Mouse (Mus musculus): ENCODE measurements around the gene Kcng4. TPM values are rescaled to one million over a fixed set of nuclear protein-coding genes. Genes with fewer than 3 reads are reported as not detected.

Kcng4 gene
- polyA plus RNA-seq (2012; rRNA removed) (0.11 and 0.13 TPM in 2 replicates), polyA plus RNA-seq (2014; fragmentation: Nextera tagmentation; extraction: Ambion mirVana) (0.12 and 0.14 TPM in 2 replicates)

GRCm38 (mm10) chr8:119635378-119635777, at the start of gene Kcng4:
Gene Kcng4 (minus strand): TSS chr8:119635680.
- ATAC-seq (ENCODE audit: low FRiP score, low read depth) (no peak), DNase-seq (ENCODE audit: low spot score) (no peak)
- Histone ChIP-seq H3K27ac (replicated peaks; ENCODE audit: low read depth, low read length) (no peak within 1 kb of the TSS), H3K4me1 (ENCODE audit: control insufficient read depth, insufficient read depth, low read length) (peaks cover 4% of the 10 kb centered on the region; the same call in 1 of the 2 replicates), H3K9ac (ENCODE audit: low read depth, low read length, severe bottlenecking) (0 out of 2 replicates have a peak within 1 kb of the TSS, but pooled peaks have one; percentile 7), H3K9me3 (ENCODE audit: control insufficient read depth, low read length) (no peaks in the 10 kb centered on the region), H3K27me3 (ENCODE audit: control insufficient read depth, insufficient read depth, low read length) (peaks cover 14% of the 10 kb centered on the region; the same call in 1 of the 2 replicates), H3K4me3 (replicated peaks; ENCODE audit: low read length) (no peak within 1 kb of the TSS), H3K4me2 (replicated peaks; ENCODE audit: low read depth, low read length, severe bottlenecking) (no peak within 1 kb of the TSS), H3K36me3 (ENCODE audit: control insufficient read depth, insufficient read depth, low read length) (no peaks in the 10 kb centered on the region)
- WGBS, result 44% methylated on average over 6 of the region's 6 CpGs
- no peak for TF ChIP-seq POLR2A (IDR thresholded peaks at IDR 0.05; ENCODE audit: borderline replicate concordance, extremely low read depth, insufficient read depth, insufficient read length)

DNA sequence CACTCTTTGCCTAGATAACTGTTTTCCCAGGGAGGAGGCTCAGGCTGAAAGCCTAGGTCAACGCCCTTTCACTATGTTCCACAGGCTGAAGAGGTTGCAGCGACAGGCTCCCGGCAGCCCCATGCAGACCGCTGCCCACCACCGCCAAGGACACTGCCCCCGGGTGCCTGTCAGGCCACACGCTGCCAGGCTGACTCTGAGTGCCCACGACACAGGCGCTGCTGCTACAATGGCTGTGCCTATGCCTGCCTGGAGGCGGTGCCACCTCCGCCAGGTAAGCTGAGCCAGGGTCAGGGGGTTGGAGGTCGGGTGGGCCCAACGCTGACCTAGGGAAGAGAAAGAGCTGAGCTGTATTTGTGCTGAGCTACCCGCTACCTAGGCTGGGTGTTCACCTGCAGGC, 43.7 kb upstream of the Kcng4 start:
- no peak for TF ChIP-seq POLR2A (IDR thresholded peaks at IDR 0.05; ENCODE audit: borderline replicate concordance, extremely low read depth, insufficient read depth, insufficient read length)
- H3K9ac ChIP-seq (ENCODE audit: low read depth, low read length, severe bottlenecking), result no peak overlapping the region
- H3K36me3 ChIP-seq (ENCODE audit: control insufficient read depth, insufficient read depth, low read length), result no peaks in the 10 kb centered on the region
- WGBS, result 74% methylated on average over 14 of the region's 14 CpGs
- peaks cover 3% of the 10 kb centered on the region; the same call in 1 of the 2 replicates for H3K4me1 ChIP-seq (ENCODE audit: control insufficient read depth, insufficient read depth, low read length)
- no peaks in the 10 kb centered on the region for H3K9me3 ChIP-seq (ENCODE audit: control insufficient read depth, low read length)
- no peak overlapping the region for H3K4me2 ChIP-seq (replicated peaks; ENCODE audit: low read depth, low read length, severe bottlenecking)
- no peaks in the 10 kb centered on the region for H3K27me3 ChIP-seq (ENCODE audit: control insufficient read depth, insufficient read depth, low read length)
- H3K4me3 ChIP-seq (replicated peaks; ENCODE audit: low read length), result no peak overlapping the region
- H3K27ac ChIP-seq (replicated peaks; ENCODE audit: low read depth, low read length), result no peak overlapping the region
- DNase-seq (ENCODE audit: low spot score), result no peak
- ATAC-seq (ENCODE audit: low FRiP score, low read depth), result no peak

DNA sequence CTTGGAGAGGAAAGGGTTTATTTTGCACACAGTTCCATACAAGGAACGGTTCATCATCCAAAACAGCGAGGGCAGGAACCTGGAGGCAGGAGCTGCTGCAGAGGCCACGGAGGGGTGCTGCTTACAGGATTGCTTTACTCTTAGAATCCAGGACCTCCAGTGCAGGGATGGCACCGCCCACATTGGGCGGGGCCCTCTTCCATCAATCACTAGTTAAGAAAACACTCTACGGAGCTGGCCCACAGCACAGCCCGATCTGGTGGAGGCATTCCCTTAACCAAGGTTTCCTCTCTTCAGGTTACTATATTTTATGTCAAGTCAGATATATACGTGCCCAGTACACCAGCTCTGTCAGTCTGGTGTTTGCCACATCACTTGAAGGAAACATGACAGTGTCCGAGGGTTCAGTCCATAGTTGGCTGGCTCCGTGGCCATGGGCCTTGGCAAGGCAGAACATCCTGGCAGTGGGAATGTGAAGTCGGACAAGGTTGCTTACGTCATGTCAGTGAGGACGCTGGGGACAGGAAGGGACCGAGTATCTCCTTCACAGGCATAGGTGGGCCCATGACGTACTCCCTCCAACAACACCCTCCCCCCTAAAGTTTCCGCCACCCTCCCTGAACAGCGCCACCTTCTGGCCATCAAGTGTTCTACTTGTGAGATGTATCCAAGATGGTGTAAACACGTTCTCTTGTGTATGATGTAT, 42.8 kb upstream of the Kcng4 start:
- no peak for TF ChIP-seq POLR2A (IDR thresholded peaks at IDR 0.05; ENCODE audit: borderline replicate concordance, extremely low read depth, insufficient read depth, insufficient read length)
- Histone ChIP-seq H3K9ac (ENCODE audit: low read depth, low read length, severe bottlenecking) (no peak overlapping the region), H3K4me3 (replicated peaks; ENCODE audit: low read length) (0 out of 2 replicates have a peak overlapping the region, but pooled peaks have one; percentile 1), H3K27me3 (ENCODE audit: control insufficient read depth, insufficient read depth, low read length) (no peaks in the 10 kb centered on the region), H3K27ac (replicated peaks; ENCODE audit: low read depth, low read length) (no peak overlapping the region), H3K4me1 (ENCODE audit: control insufficient read depth, insufficient read depth, low read length) (peaks cover 3% of the 10 kb centered on the region; the same call in 1 of the 2 replicates), H3K4me2 (replicated peaks; ENCODE audit: low read depth, low read length, severe bottlenecking) (peak overlapping the region; percentile 25; the same call in 1 of the 2 replicates), H3K9me3 (ENCODE audit: control insufficient read depth, low read length) (no peaks in the 10 kb centered on the region), H3K36me3 (ENCODE audit: control insufficient read depth, insufficient read depth, low read length) (no peaks in the 10 kb centered on the region)
- WGBS, result 7% methylated on average over 18 of the region's 18 CpGs
- DNase-seq (ENCODE audit: low spot score) (peak; percentile 70), ATAC-seq (ENCODE audit: low FRiP score, low read depth) (0 out of 2 replicates have a peak, but pooled peaks have one; percentile 20)

DNA sequence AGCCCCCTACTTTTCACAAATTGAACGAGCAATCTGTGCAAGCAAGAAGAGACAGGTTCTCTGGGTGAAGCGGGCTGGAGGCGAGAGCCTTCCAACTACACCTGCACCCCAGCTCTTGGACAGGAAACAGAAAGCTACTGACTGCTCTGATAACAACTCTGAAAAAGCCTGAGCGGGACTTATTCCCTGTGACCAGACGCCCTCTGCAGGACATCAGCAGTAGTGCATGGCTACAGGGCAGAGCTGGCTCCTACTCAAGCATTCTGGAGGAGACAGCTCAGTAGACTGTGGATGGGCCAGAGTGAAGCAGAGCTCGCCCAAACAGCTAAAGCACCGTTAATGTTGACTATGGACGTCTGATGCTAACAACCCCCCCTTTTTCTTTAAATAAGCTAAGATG, 40.9 kb upstream of the Kcng4 start:
- Histone ChIP-seq H3K4me1 (ENCODE audit: control insufficient read depth, insufficient read depth, low read length) (peaks cover 3% of the 10 kb centered on the region; the same call in 1 of the 2 replicates), H3K9me3 (ENCODE audit: control insufficient read depth, low read length) (no peaks in the 10 kb centered on the region), H3K4me2 (replicated peaks; ENCODE audit: low read depth, low read length, severe bottlenecking) (no peak overlapping the region), H3K36me3 (ENCODE audit: control insufficient read depth, insufficient read depth, low read length) (no peaks in the 10 kb centered on the region), H3K27ac (replicated peaks; ENCODE audit: low read depth, low read length) (no peak overlapping the region), H3K27me3 (ENCODE audit: control insufficient read depth, insufficient read depth, low read length) (no peaks in the 10 kb centered on the region), H3K9ac (ENCODE audit: low read depth, low read length, severe bottlenecking) (no peak overlapping the region), H3K4me3 (replicated peaks; ENCODE audit: low read length) (no peak overlapping the region)
- 15% methylated on average over 8 of the region's 8 CpGs for WGBS
- ATAC-seq (ENCODE audit: low FRiP score, low read depth), result peak; percentile 51; the same call in 1 of the 2 replicates
- DNase-seq (ENCODE audit: low spot score), result peak; percentile 89
- TF ChIP-seq POLR2A (IDR thresholded peaks at IDR 0.05; ENCODE audit: borderline replicate concordance, extremely low read depth, insufficient read depth, insufficient read length), result no peak

DNA sequence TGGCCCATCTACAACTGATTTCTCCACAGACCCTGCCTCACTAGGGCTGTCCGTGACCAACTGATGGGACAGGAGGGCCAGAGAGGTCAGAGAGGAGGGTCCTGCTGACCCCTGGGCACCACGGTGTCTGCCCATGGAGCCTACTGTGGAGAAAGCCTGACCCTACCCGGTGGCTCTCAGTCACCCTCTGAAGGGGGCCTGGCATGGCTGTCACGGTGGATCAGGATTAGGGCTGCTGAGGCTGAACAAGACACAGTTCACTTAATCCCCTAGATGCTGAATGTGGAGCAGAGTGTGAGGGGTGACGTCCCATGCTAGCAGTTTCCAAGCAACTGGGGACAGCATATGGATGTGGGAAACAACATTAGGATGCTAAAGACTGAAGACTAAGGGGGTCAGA, 40.0 kb upstream of the Kcng4 start:
- DNase-seq (ENCODE audit: low spot score) (no peak), ATAC-seq (ENCODE audit: low FRiP score, low read depth) (no peak)
- Histone ChIP-seq H3K27me3 (ENCODE audit: control insufficient read depth, insufficient read depth, low read length) (no peaks in the 10 kb centered on the region), H3K4me2 (replicated peaks; ENCODE audit: low read depth, low read length, severe bottlenecking) (no peak overlapping the region), H3K36me3 (ENCODE audit: control insufficient read depth, insufficient read depth, low read length) (no peaks in the 10 kb centered on the region), H3K9ac (ENCODE audit: low read depth, low read length, severe bottlenecking) (no peak overlapping the region), H3K4me1 (ENCODE audit: control insufficient read depth, insufficient read depth, low read length) (peaks cover 9% of the 10 kb centered on the region; the same call in 1 of the 2 replicates), H3K9me3 (ENCODE audit: control insufficient read depth, low read length) (no peaks in the 10 kb centered on the region), H3K4me3 (replicated peaks; ENCODE audit: low read length) (no peak overlapping the region), H3K27ac (replicated peaks; ENCODE audit: low read depth, low read length) (no peak overlapping the region)
- WGBS, result 79% methylated on average over 5 of the region's 5 CpGs
- TF ChIP-seq POLR2A (IDR thresholded peaks at IDR 0.05; ENCODE audit: borderline replicate concordance, extremely low read depth, insufficient read depth, insufficient read length), result no peak
